Mouse (Mus musculus) Muller cell, postnatal 12 days (primary cell): ENCODE results near the gene Pten.
A peak's percentile ranks its signal among the peaks of the same experiment; 100 is the strongest.
"Not testable (repeated sequence)": the region's sequence is repeated elsewhere in the genome, so short reads cannot be mapped to it uniquely, and the experiment has no call there.

Experiments used
- DNase-seq: peaks from one replicate; pipeline ENCODE4 v3.0.0-alpha.2; 2015; ENCODE audit errors: inconsistent ontology term

Gene Pten

DNA sequence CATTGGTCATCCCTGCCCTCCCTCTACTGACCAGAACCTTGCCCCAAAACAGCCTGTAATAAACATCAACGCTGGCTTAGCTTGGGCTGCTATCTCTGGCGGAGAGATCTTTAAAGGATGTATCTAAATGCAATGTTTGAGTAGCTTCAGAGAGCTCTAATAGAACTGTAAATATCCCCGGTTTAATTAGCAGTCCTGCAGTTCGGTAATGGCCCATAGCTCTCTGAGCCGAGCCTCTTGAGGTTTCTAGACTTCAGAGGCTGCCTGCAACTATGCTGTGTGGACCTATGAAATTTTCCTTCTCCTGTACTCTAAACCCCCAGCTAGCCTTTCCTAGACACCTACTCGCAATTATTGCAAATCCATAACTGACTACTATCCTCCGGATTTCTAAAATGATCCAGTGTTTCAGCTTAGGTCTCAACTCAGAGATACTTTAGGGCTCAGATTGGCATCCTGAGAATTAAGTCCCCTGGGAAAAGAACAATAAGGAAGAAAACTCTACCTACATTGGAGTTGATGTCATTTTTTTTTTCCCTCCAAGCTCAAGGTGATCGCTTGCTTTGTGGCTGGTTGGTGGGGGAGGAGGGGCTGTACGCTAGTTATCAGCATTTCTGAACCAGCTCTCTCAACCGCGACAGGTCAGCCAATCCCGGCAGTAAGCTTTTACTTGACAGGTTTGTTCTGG is 2.0 kb upstream of the Pten start:
- DNase-seq: peak; percentile 39

GRCm38 (mm10) chr19:32755792-32756635 is 1.3 kb upstream of the Pten start:
- DNase-seq: peak; percentile 97

DNA sequence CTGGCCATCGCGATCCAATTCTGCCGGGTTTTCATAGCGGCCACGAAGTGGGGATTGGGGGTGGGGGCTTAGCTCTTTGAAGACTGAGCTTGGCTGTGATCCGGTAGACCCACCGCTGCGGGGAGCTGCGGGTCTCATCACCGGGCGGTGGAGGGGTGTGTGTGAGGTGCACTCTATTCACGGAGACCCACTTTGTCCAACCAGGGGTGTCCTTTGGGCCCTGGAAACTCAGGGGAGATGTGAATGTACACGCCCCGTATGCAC is 729 bp upstream of the Pten start:
- no peak for DNase-seq

- DNase-seq: peak; percentile 55
Measured at GRCm38 (mm10) chr19:32757831-32758792, 815 bp downstream of the Pten start.

DNA sequence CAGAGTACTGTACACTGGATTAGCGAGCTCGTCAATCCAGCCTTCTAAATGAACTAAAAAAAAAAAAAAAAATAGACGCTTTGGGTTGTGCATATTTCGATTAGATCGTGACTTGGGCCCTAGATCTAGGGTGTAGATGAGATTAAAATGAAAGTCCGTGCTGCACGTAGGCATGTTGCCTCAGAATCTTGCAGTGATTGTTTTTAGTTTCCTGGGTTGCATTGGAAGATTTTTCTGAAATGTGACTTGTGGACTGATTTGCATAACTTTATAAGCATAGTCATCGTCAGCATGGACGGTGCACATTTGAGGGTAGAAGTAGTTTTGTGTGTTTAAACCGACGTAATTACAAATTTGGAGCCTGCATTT is 1.5 kb downstream of the Pten start:
- no peak for DNase-seq

DNA sequence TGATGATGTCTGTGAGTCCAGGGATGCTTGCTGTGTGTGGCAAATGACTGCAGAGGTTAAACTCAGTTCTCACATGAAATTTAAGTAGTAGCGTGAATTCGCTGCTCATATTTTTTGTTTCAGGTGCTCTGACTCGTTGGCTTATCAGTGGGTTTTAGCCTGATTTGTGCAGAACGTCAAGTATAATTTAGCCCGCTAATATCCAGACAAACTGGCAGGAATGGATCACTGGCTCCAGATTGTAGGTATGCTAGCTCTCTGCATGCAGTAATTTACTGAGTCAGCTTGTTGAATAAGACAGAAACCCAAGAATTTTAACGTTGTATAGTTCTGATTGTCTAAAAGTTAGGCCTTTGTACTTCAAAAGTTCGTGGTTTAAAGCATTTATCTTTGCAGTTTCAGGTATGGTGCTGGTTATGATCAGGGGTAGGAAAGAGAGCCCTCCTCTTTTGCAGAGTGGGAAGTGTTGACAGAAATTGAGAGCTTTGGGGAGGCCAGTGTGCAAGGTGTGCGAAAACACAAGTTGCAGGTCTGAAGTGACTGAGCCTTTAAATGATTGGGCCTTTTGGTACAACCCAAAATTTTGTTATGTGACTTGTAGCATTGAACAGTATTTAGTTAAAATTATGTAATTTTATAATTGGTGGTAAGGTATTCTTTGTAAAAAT is 2.2 kb downstream of the Pten start:
- no peak for DNase-seq

DNA sequence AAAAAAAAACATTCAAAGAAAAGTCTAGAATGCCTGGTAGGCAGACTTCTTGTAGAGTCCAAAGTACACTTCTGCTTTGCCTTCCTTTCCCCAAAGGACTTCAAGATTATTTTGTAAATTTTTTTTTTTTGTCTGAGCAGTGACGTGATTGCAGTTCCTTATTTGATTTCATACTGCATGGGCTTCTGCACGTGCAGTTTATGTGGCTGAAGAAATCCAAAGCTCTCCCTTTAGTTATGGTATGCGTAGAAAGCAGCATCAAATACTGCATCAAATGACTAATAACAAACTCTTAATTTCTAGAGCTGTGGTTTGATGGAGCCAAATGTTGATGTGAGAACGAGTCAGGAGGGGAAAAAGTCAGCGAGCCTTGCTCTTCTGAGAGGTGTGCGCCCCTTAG is 3.2 kb downstream of the Pten start:
- DNase-seq: peak; percentile 35

GRCm38 (mm10) chr19:32761162-32761561 is 3.9 kb downstream of the Pten start:
- no peak for DNase-seq

DNA sequence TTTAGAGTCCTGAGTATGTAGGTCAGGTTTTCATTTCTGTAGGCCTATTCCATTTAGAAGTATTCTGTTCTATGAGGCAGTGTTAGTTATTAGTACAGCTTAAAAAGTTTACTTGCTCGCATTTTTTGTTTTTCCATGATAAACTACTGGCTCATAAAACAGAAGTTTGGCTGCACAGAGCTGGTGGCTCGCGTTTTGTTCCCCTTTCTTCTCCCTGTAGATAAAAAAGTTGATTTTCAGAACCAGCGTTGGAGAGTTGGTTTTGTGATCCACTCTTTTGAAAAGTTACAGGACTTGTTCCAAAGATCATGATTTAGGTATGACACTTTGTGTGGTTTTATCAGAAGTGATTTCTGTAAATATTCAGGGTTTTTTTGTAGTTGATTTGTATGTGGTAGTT is 5.2 kb downstream of the Pten start:
- DNase-seq: no peak

GRCm38 (mm10) chr19:32778411-32778810 is 21.1 kb downstream of the Pten start:
- no peak for DNase-seq

GRCm38 (mm10) chr19:32779131-32779530 is 21.8 kb downstream of the Pten start:
- DNase-seq: no peak

- DNase-seq: no peak
Measured at GRCm38 (mm10) chr19:32781305-32782071, 24.2 kb downstream of the Pten start.

DNA sequence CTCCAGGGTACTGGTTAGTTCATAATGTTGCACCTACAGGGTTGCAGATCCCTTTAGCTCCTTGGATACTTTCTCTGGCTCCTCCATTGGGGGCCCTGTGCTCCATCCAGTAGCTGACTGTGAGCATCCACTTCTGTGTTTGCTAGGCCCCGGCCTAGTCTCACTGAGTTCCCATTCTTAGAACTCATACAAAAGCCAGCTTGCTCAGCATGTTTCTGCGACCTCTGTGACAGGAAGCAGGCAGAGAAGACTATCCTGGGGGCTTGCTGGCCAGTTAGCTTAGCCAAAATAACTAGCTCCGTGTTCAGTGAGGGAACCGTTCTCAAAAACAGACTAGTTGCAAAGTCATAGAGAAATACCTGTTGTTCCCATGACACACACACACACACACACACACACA is 30.1 kb downstream of the Pten start:
- not testable (repeated sequence) for DNase-seq

- DNase-seq: not testable (repeated sequence)
Measured at GRCm38 (mm10) chr19:32788016-32788415, 30.7 kb downstream of the Pten start.

DNA sequence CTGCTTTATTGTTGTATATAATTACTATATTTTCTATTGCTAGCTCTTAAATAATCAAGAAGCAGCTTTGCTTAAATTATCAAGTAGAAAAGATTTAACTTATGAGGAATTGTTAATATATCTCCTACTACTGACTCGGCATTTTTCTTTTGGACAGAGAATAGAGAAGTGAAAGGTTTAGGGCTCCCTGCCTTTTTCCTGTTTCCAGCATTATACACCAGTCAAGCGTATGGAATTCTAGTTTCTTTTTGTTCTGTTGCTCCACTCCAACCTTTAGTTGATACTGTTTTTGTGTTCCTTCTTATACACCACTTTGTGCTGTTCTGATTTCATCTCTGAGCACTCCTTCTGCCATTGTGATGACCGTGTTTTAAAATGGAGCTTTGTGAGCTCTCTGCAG is 32.2 kb downstream of the Pten start:
- DNase-seq: no peak

- peak; percentile 58 for DNase-seq
Measured at GRCm38 (mm10) chr19:32792610-32793009, 35.3 kb downstream of the Pten start.

GRCm38 (mm10) chr19:32793901-32794300 is 36.6 kb downstream of the Pten start:
- DNase-seq: no peak

- no peak for DNase-seq
Measured at GRCm38 (mm10) chr19:32800557-32800956, 43.3 kb downstream of the Pten start.

- no peak for DNase-seq
Measured at GRCm38 (mm10) chr19:32804703-32805102, 47.4 kb downstream of the Pten start.

DNA sequence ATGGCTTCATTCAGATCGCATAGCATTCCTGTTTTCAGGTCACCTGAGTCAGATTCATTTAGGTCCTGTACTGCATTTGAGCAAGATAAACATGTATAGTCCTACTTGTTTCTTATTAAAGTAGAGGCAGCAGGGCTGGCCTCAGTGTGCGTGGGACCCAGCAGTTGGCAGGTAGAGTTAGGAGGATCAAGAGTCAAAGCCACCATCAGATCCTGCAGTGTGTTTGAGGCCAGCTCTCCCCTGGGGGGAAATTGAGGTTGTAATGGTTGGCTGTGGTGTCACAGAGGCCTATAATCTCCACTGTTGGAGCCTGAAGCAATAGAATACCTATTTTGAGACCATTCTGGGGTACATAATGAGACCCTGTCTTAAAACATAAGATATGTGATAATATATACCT is 50.3 kb downstream of the Pten start:
- DNase-seq: no peak

- DNase-seq: no peak
Measured at GRCm38 (mm10) chr19:32808690-32809089, 51.4 kb downstream of the Pten start.
